Mouse (Mus musculus): ENCODE measurements around the gene Perp. TPM values are rescaled to one million over a fixed set of nuclear protein-coding genes. Genes with fewer than 3 reads are reported as not detected.

Gene Perp
- polyA plus RNA-seq, 1 experiment = not detected

DNA sequence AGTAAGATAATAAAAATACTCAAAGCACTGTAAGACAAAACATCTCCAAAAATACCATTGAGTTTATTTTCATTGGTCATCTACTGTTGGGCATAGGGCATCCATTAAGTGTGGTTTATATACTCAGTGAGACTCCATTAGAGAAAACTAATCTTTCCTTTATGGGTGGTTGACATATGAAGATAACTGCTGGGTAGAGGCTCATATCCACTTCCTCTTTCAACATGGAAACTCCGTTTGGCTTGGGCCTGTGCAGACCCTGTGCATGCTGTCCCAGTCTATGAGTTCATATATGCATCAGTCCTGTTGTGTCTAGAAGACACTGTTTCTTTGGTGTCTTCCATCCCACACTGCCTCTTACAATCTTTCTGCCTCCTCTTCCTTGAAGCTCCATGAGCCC lies 34.9 kb downstream of the Perp start:
- H3K27me3 ChIP-seq (ENCODE audit: control insufficient read depth) = no peaks in the 10 kb centered on the region
- H3K9me3 ChIP-seq (ENCODE audit: control insufficient read depth, low read length) = no peaks in the 10 kb centered on the region
- no peaks in the 10 kb centered on the region for H3K36me3 ChIP-seq (ENCODE audit: control insufficient read depth)
- H3K4me3 ChIP-seq (replicated peaks) = no peak overlapping the region
- TF ChIP-seq TAL1 (IDR thresholded peaks at IDR 0.05; ENCODE audit: low read length) (no peak), GATA1 (IDR thresholded peaks at IDR 0.05; ENCODE audit: low read length) (no peak)
- no peaks in the 10 kb centered on the region for H3K4me1 ChIP-seq (ENCODE audit: control insufficient read depth)

DNA sequence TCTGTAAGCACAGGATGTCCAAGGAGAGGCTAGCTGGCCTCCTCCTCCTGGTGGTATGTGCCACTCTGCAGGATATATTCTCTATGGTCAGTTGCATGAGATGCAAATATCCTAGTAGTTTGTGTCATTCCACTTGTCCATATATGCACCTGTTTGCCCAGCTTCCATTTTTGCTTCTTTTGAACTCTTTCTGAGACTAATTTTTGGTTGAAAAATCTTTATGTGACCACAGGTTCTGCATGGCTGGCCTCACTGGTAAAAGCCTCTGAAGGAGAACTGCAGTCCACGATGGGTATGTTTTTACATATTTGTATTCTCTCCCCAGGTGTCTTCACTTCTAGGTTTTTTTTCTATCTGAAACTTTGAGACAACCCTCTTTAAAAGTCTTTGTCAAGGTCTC lies 37.4 kb downstream of the Perp start:
- Histone ChIP-seq H3K36me3 (ENCODE audit: control insufficient read depth) (no peaks in the 10 kb centered on the region), H3K9me3 (ENCODE audit: control insufficient read depth, low read length) (no peaks in the 10 kb centered on the region), H3K4me1 (ENCODE audit: control insufficient read depth) (no peaks in the 10 kb centered on the region), H3K27me3 (ENCODE audit: control insufficient read depth) (no peaks in the 10 kb centered on the region), H3K4me3 (replicated peaks) (no peak overlapping the region)
- TF ChIP-seq TAL1 (IDR thresholded peaks at IDR 0.05; ENCODE audit: low read length) (no peak), GATA1 (IDR thresholded peaks at IDR 0.05; ENCODE audit: low read length) (no peak)

DNA sequence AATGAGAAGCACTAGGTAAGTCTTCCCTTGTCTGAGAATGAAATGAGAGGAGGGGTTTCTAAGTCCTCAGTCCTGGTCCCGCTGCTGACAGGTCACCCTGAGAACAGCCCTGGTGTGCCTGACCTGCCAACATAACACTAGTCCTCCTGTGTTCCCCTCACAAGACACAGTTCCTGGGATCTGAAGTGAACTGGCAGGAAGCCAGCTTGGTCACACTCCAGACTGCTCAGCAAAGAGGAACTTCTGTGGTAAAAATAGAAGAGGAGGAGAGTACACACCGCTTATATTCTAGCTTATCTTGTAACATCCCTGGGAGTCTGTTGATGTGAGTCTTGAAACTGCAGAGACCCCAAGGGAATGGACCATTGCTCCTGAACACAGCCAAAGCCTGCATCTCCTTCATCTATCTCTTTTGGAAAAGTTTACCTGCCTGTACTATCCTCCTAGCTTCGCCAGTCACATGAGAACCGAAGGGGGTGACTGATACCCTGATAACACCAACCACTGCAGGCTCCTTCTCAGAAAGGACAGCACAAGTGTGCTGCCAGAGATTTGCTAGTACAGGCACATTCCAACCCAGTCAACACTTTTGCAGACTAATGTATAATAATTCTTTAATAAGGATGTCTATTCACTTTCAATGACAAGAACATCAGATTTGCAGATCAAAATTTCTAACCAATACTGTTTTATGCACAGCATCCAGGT lies 42.3 kb downstream of the Perp start:
- Histone ChIP-seq H3K27me3 (ENCODE audit: control insufficient read depth) (no peaks in the 10 kb centered on the region), H3K4me1 (ENCODE audit: control insufficient read depth) (peaks cover 4% of the 10 kb centered on the region), H3K9me3 (ENCODE audit: control insufficient read depth, low read length) (no peaks in the 10 kb centered on the region), H3K4me3 (replicated peaks) (no peak overlapping the region), H3K36me3 (ENCODE audit: control insufficient read depth) (no peaks in the 10 kb centered on the region)
- TF ChIP-seq GATA1 (IDR thresholded peaks at IDR 0.05; ENCODE audit: low read length) (no peak), TAL1 (IDR thresholded peaks at IDR 0.05; ENCODE audit: low read length) (no peak)

DNA sequence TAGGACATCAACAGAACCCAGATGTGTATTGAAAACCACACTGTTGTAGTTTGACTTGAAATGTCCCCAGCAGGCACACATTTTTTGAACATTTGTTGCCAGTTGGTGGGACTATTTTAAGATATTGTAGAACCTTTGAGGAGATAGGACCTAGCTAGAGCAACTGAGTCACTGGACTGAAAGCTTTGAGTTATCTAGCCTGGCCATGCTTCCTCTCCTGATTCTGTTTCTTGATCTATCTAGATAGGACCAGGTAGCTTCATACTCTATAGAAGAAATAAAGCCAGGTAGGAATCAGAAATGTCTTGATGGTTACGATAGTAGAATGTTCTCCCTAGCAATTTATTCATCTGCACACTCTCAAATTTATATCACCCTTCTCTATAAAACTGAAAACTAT lies 43.9 kb downstream of the Perp start:
- no peak overlapping the region for H3K4me3 ChIP-seq (replicated peaks)
- peaks cover 4% of the 10 kb centered on the region for H3K4me1 ChIP-seq (ENCODE audit: control insufficient read depth)
- H3K36me3 ChIP-seq (ENCODE audit: control insufficient read depth) = no peaks in the 10 kb centered on the region
- no peak for TF ChIP-seq TAL1 (IDR thresholded peaks at IDR 0.05; ENCODE audit: low read length)
- no peak for TF ChIP-seq GATA1 (IDR thresholded peaks at IDR 0.05; ENCODE audit: low read length)
- H3K9me3 ChIP-seq (ENCODE audit: control insufficient read depth, low read length) = no peaks in the 10 kb centered on the region
- H3K27me3 ChIP-seq (ENCODE audit: control insufficient read depth) = no peaks in the 10 kb centered on the region

DNA sequence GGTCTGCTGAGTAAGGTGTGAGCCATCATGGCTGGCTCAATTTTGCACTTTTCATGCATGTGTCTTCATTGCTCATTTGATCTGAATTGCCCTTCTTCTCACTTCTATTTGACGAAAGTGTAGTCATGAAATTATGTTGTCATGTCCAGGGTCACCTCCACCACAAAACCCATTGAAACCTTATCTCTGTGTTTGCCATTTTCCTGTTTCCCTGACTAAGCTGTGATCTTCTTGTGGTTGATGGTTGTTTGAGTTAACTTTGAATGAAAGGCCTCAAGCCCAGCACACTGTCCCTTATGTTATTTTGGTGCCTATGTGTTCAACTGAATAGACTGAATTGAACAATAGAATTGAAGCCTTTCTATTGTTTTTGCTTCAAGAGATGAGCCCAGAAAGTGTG lies 44.4 kb downstream of the Perp start:
- TF ChIP-seq TAL1 (IDR thresholded peaks at IDR 0.05; ENCODE audit: low read length) (no peak), GATA1 (IDR thresholded peaks at IDR 0.05; ENCODE audit: low read length) (no peak)

DNA sequence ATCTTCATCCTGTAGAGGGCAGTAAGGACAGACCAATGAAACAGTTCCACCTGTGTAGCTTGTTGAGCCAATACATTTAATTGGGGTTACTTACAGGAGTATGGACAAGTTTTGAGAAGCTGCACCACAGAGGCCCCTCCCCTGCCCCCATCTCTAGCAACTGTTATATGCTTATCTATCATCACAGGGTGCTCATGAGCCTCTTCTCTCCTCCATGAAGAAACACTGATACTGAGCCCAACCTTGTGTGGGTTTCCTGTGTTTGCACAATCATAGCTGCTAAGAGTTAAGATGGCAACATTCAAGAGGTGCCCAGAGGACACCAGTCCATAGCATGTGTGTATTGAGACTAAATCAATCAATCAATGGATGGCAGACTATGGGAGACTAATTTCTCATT lies 46.3 kb downstream of the Perp start:
- Histone ChIP-seq H3K4me3 (replicated peaks) (no peak overlapping the region), H3K4me1 (ENCODE audit: control insufficient read depth) (peaks cover 4% of the 10 kb centered on the region), H3K27me3 (ENCODE audit: control insufficient read depth) (no peaks in the 10 kb centered on the region), H3K36me3 (ENCODE audit: control insufficient read depth) (no peaks in the 10 kb centered on the region), H3K9me3 (ENCODE audit: control insufficient read depth, low read length) (no peaks in the 10 kb centered on the region)
- no peak for TF ChIP-seq GATA1 (IDR thresholded peaks at IDR 0.05; ENCODE audit: low read length)
- TF ChIP-seq TAL1 (IDR thresholded peaks at IDR 0.05; ENCODE audit: low read length) = no peak

More for the DNA sequence above, 44.4 kb downstream of the Perp start:
- H3K27me3 ChIP-seq (ENCODE audit: control insufficient read depth) = no peaks in the 10 kb centered on the region
- H3K4me1 ChIP-seq (ENCODE audit: control insufficient read depth) = peaks cover 4% of the 10 kb centered on the region
- H3K4me3 ChIP-seq (replicated peaks) = no peak overlapping the region
- no peaks in the 10 kb centered on the region for H3K36me3 ChIP-seq (ENCODE audit: control insufficient read depth)
- no peaks in the 10 kb centered on the region for H3K9me3 ChIP-seq (ENCODE audit: control insufficient read depth, low read length)

DNA sequence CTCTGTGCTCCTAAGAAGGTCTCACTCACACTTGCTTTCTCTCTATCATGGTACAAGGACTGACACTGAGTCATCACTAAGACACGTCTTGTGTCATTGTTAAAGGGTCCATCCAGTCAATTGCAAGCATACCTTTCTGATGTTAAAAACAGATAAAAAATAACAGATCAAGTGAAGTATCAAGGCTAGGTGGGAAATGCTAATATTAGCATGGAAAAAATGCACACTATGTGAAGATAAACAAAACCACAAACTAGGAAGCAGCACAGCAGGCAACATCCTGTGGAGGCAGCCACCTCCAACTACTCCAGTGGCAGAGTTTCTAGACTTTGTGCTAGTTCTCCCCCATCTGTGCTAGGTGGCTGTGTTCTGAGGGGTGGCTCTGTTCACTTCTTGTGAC lies 47.3 kb downstream of the Perp start:
- TF ChIP-seq TAL1 (IDR thresholded peaks at IDR 0.05; ENCODE audit: low read length) = no peak
- no peak for TF ChIP-seq GATA1 (IDR thresholded peaks at IDR 0.05; ENCODE audit: low read length)

DNA sequence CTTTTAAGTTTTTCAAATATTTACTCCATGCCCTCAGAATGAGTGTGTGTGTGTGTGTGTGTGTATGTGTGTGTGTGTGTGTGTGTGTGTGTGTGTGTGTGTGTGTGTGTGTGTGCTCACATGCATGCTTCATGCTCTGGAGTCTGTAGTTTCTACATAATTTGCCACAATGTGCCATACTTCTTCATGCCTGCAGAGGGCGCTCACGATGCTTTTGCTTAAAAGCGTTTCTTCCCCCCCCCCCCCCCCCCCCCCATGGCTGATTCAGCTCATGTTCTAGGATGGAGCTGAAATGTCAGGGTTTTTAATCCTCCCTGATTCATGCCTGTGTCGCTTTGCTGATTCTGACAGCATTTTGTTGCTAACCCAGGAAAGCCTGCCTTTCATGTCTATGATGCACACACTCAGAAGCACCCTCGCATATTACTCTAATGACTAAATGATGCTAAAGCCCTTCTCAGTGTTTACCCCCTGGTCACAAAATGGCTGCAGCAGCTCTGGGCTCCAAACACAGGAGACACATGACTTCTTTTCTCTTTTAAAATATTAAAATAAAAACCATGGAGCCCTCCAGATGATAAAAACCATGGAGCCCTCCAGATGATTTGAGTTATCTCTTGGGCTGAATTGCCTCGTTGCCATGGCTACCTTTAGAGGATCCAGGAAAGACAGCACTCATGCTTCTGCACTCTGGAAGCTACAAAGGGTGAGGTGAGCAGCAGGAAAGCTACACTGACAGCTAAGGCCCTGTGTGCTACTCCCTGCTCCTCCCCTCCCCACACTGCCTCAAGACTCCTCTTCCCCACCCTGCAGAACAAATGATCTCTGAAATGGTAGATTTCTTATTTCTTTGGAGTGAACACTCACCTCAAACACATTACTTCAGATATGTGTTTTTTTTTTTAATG lies 49.7 kb downstream of the Perp start:
- Histone ChIP-seq H3K27me3 (ENCODE audit: control insufficient read depth) (no peaks in the 10 kb centered on the region), H3K4me3 (replicated peaks) (no peak overlapping the region), H3K36me3 (ENCODE audit: control insufficient read depth) (no peaks in the 10 kb centered on the region), H3K9me3 (ENCODE audit: control insufficient read depth, low read length) (no peaks in the 10 kb centered on the region), H3K4me1 (ENCODE audit: control insufficient read depth) (peaks cover 4% of the 10 kb centered on the region)
- TF ChIP-seq TAL1 (IDR thresholded peaks at IDR 0.05; ENCODE audit: low read length) (no peak), GATA1 (IDR thresholded peaks at IDR 0.05; ENCODE audit: low read length) (no peak)

More for the DNA sequence above, 47.3 kb downstream of the Perp start:
- no peaks in the 10 kb centered on the region for H3K27me3 ChIP-seq (ENCODE audit: control insufficient read depth)
- peaks cover 4% of the 10 kb centered on the region for H3K4me1 ChIP-seq (ENCODE audit: control insufficient read depth)
- H3K9me3 ChIP-seq (ENCODE audit: control insufficient read depth, low read length) = no peaks in the 10 kb centered on the region
- H3K4me3 ChIP-seq (replicated peaks) = no peak overlapping the region
- no peaks in the 10 kb centered on the region for H3K36me3 ChIP-seq (ENCODE audit: control insufficient read depth)

DNA sequence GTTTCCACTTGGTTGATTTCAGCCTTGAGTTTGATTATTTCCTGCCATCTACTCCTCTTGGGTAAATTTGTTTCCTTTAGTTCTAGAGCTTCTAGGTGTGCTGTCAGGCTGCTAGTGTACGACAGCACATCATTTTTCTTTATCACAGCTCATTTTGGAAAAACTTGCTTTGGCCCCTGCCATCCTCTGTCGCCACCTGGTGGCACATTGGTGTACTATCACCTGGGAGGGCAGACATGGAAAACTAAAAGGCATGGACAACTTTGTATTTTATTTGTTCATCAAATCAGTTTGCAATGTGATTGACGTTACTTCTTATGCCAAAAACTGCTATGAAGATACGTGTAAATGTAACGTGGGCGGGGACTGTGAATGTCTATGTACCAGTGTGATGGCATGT lies 59.3 kb downstream of the Perp start:
- no peaks in the 10 kb centered on the region for H3K4me1 ChIP-seq (ENCODE audit: control insufficient read depth)
- no peaks in the 10 kb centered on the region for H3K27me3 ChIP-seq (ENCODE audit: control insufficient read depth)
- no peaks in the 10 kb centered on the region for H3K36me3 ChIP-seq (ENCODE audit: control insufficient read depth)
- no peak for TF ChIP-seq GATA1 (IDR thresholded peaks at IDR 0.05; ENCODE audit: low read length)
- TF ChIP-seq TAL1 (IDR thresholded peaks at IDR 0.05; ENCODE audit: low read length) = no peak
- H3K9me3 ChIP-seq (ENCODE audit: control insufficient read depth, low read length) = no peaks in the 10 kb centered on the region
- H3K4me3 ChIP-seq (replicated peaks) = no peak overlapping the region

Other genes with a start within 250 kb of the Perp start
- under 0.01 TPM in 1 of 2 replicates, not detected in the other for gene Arfgef3, start 101.1 kb upstream of the Perp start, polyA plus RNA-seq (2012)
- gene Gm4922, start 58.2 kb upstream of the Perp start, polyA plus RNA-seq (2012) = not detected in 2 replicates
- gene Tnfaip3, start 170.6 kb downstream of the Perp start, polyA plus RNA-seq (2012) = 0.15 TPM in 2 replicates